ENCODE assay signal across 9 mouse cellular contexts in genomic region chr5:95970845-95971244, GRCm38 (mm10). TPM values are rescaled to one million over a fixed set of nuclear protein-coding genes. Genes with fewer than 3 reads are reported as not detected.
DNase-seq lines count a peak whose midpoint lies in the region; ATAC-seq lines count a peak whose summit lies in the region.
"Had no signal": no experiment of that assay in that cellular context is flagged by ENCODE, and none has a peak within 500 bp of the region (broad histone marks: within the 10 kb centered on the region; RNA-seq: fewer than 3 reads in every experiment).

No protein-coding gene starts in this region.

- H3K4me2 ChIP-seq in embryonic facial prominence, embryonic 14.5 days (ENCODE audit: low read depth, low read length) = no peak overlapping the region

- no peaks in the 10 kb centered on the region for H3K36me3 ChIP-seq in embryonic facial prominence, embryonic 14.5 days (ENCODE audit: control insufficient read depth, insufficient read depth, low read length)

- H3K9me3 ChIP-seq in embryonic facial prominence, embryonic 14.5 days (ENCODE audit: control insufficient read depth, low read length) = no peaks in the 10 kb centered on the region

- no peak overlapping the region for H3K27ac ChIP-seq in embryonic facial prominence, embryonic 14.5 days (replicated peaks; ENCODE audit: low read depth, low read length)
- H3K27ac ChIP-seq: macrophage had no signal

- no peak overlapping the region for H3K9ac ChIP-seq in embryonic facial prominence, embryonic 14.5 days (ENCODE audit: low read depth, low read length)

- 38% methylated on average over 6 of the region's 6 CpGs for WGBS in embryonic facial prominence, embryonic 14.5 days

- no peak for ATAC-seq in cerebellum, adult (ENCODE audit: insufficient number of reproducible peaks, low FRiP score, low TSS enrichment)
- no peak for ATAC-seq in embryonic facial prominence, embryonic 14.5 days (ENCODE audit: low read depth)

- no peaks in the 10 kb centered on the region for H3K27me3 ChIP-seq in embryonic facial prominence, embryonic 14.5 days (replicated peaks; ENCODE audit: control insufficient read depth, insufficient read depth, low read length)

- no peaks in the 10 kb centered on the region for H3K4me1 ChIP-seq in embryonic facial prominence, embryonic 14.5 days (ENCODE audit: control insufficient read depth, insufficient read depth, low read length)

- DNase-seq in cerebellum, adult 11 months = peak; percentile 10
- DNase-seq in urinary bladder, adult 18-20 months (ENCODE audit: low spot score in 2 of 2) = peak; percentile 22 to 28
- DNase-seq in urinary bladder, postnatal 10 days (ENCODE audit: low spot score) = no peak
- DNase-seq in embryonic facial prominence, embryonic 14.5 days (ENCODE audit: low spot score) = peak; percentile 49
- DNase-seq in kidney, postnatal 4 days = peak; percentile 74 to 78
- DNase-seq in lung, postnatal 25 days (ENCODE audit: low spot score) = peak; percentile 58
- peak; percentile 3 to 46 for DNase-seq in thymus, postnatal 10 days (ENCODE audit: low spot score in 2 of 2)

- no peak overlapping the region for H3K4me3 ChIP-seq in embryonic facial prominence, embryonic 14.5 days (ENCODE audit: low read depth, low read length)

RNA-seq across cellular contexts. Expression of gene Cxcl13, which starts 14.1 kb away (rescaled TPM):
- 8.0 and 8.5 TPM in 2 replicates for polyA plus RNA-seq in embryonic facial prominence, embryonic 14.5 days (2014; fragmentation: Nextera tagmentation; extraction: Ambion mirVana)
- polyA plus RNA-seq: macrophage had no signal
